Mouse (Mus musculus): ENCODE results near the gene Srf.
A peak's percentile ranks its signal among the peaks of the same experiment; 100 is the strongest.

DNA sequence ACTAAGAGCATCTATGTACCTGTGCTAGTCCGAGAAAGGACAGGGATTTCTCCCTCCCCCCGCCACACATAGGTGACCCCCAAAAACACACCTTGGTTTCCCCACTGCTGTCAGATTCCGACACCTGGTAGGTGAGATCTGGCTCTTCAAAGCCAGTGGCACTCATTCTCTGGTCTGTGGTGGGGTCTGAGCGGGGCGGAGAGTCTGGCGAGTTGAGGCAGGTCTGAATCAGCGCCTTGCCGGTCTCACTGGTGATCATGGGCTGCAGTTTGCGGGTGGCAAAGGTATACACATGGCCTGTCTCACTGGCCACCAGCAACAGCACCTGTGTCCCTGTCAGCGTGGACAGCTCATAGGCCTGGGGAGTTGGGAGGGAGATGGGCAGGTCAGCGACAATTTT lies 2.5 kb downstream of the Srf start:
- TF ChIP-seq POLR2A (IDR thresholded peaks at IDR 0.05; ENCODE audit: low read depth, low read length), result peak; percentile 41
- no peak for TF ChIP-seq CTCF (IDR thresholded peaks at IDR 0.05; ENCODE audit: borderline replicate concordance, insufficient read depth, low read length)
